Mouse (Mus musculus): Measurements from ENCODE around the gene Lgals9. TPM values are rescaled to one million over a fixed set of nuclear protein-coding genes. Genes with fewer than 3 reads are reported as not detected.

Gene Lgals9
- polyA plus RNA-seq, 1 experiment from 2014 or later = 1.8 TPM

- Histone ChIP-seq H3K4me3 (no peak within 1 kb of the TSS), H3K9me3 (replicated peaks) (no peaks in the 10 kb centered on the region), H3K27ac (no peak within 1 kb of the TSS), H3K4me1 (peaks cover 24% of the 10 kb centered on the region), H3K36me3 (no peaks in the 10 kb centered on the region), H3K27me3 (ENCODE audit: low read depth, poor library complexity, severe bottlenecking) (peaks cover 25% of the 10 kb centered on the region)
- WGBS = 65% methylated on average over 6 of the region's 6 CpGs
- no peak for DNase-seq (ENCODE audit: low spot score)
Observed at GRCm38 (mm10) chr11:78920411-78920939, 64.3 kb downstream of the Lgals9 start, which contains the start of gene Nos2. TSS of gene Nos2 (plus strand) at chr11:78920787.

- no peak for DNase-seq (ENCODE audit: low spot score)
- H3K27ac ChIP-seq = no peak overlapping the region
- no peaks in the 10 kb centered on the region for H3K9me3 ChIP-seq (replicated peaks)
- H3K27me3 ChIP-seq (ENCODE audit: low read depth, poor library complexity, severe bottlenecking) = peaks cover 17% of the 10 kb centered on the region
- H3K4me1 ChIP-seq = peaks cover 18% of the 10 kb centered on the region
- no peaks in the 10 kb centered on the region for H3K36me3 ChIP-seq
- 83% methylated on average over 4 of the region's 4 CpGs for WGBS
- no peak overlapping the region for H3K4me3 ChIP-seq
Observed at GRCm38 (mm10) chr11:78919745-78920144, 65.0 kb downstream of the Lgals9 start.

GRCm38 (mm10) chr11:78916410-78916809 is 68.3 kb downstream of the Lgals9 start:
- DNase-seq (ENCODE audit: low spot score) = no peak
- H3K27me3 ChIP-seq (ENCODE audit: low read depth, poor library complexity, severe bottlenecking) = no peaks in the 10 kb centered on the region
- no peaks in the 10 kb centered on the region for H3K9me3 ChIP-seq (replicated peaks)
- H3K4me3 ChIP-seq = no peak overlapping the region
- no peaks in the 10 kb centered on the region for H3K4me1 ChIP-seq
- no peak overlapping the region for H3K27ac ChIP-seq
- 84% methylated on average over 1 of the region's 1 CpGs for WGBS
- H3K36me3 ChIP-seq = no peaks in the 10 kb centered on the region

- Histone ChIP-seq H3K36me3 (no peaks in the 10 kb centered on the region), H3K27ac (no peak overlapping the region), H3K4me1 (no peaks in the 10 kb centered on the region), H3K4me3 (no peak overlapping the region), H3K27me3 (ENCODE audit: low read depth, poor library complexity, severe bottlenecking) (no peaks in the 10 kb centered on the region), H3K9me3 (replicated peaks) (no peaks in the 10 kb centered on the region)
- no peak for DNase-seq (ENCODE audit: low spot score)
- 89% methylated on average over 6 of the region's 6 CpGs for WGBS
Observed at GRCm38 (mm10) chr11:78915473-78915872, 69.3 kb downstream of the Lgals9 start.

Other genes with a start within 250 kb of the Lgals9 start
- 36.4 and 37.2 TPM in 2 replicates for gene Ccnq, start 233.2 kb downstream of the Lgals9 start, polyA plus RNA-seq (2016; fragmentation: Nextera tagmentation; extraction: Ambion mirVana)
- gene Lyrm9, start 158.4 kb downstream of the Lgals9 start, polyA plus RNA-seq (2016; fragmentation: Nextera tagmentation; extraction: Ambion mirVana) = 13.9 and 17.8 TPM in 2 replicates
- 0.85 and 1.4 TPM in 2 replicates for gene Nos2, start 64.2 kb downstream of the Lgals9 start, polyA plus RNA-seq (2016; fragmentation: Nextera tagmentation; extraction: Ambion mirVana)
- 1.0 and 1.3 TPM in 2 replicates for gene Ksr1, start 161.5 kb upstream of the Lgals9 start, polyA plus RNA-seq (2016; fragmentation: Nextera tagmentation; extraction: Ambion mirVana)

Measured in limb, embryonic 10.5 days (tissue).